Mouse (Mus musculus): Measurements from ENCODE around the gene Akr1c13. TPM values are rescaled to one million over a fixed set of nuclear protein-coding genes. Genes with fewer than 3 reads are reported as not detected.
"Not testable (repeated sequence)": the region's sequence is repeated elsewhere in the genome, so short reads cannot be mapped to it uniquely, and the experiment has no call there.

The Akr1c13 gene
- polyA plus RNA-seq, 1 experiment from 2014 or later = 121 TPM

DNA sequence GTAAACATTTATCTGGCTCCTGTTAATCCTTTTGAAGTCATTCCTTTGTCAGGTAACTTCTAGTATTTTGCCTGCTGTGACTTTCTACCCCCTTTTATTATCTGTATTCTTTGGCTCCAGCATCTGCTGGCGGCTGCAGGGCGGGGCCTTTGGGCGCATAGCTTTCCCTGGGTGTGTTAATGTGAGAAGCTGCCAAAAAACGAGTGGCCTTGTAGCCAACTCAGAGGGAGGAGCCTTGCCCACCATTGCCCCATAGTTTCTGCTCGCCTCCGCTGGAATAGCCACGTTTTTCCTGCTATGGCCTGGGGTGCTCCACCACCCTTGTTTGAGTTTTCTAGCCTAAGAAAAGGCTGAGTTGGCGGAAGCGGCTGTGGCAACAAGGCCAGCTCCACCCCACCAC lies 7.8 kb upstream of the Akr1c13 start:
- no peak for ATAC-seq (ENCODE audit: insufficient number of reproducible peaks, insufficient read depth, low FRiP score, low read depth)
- no peaks in the 10 kb centered on the region for H3K9me3 ChIP-seq (ENCODE audit: control insufficient read depth, low read depth, low read length)
- no peak overlapping the region for H3K4me3 ChIP-seq (ENCODE audit: low read depth, low read length)
- no peaks in the 10 kb centered on the region for H3K4me1 ChIP-seq (ENCODE audit: control insufficient read depth, insufficient read depth, low read length)
- H3K4me2 ChIP-seq (replicated peaks; ENCODE audit: low read depth, low read length) = no peak overlapping the region
- no peaks in the 10 kb centered on the region for H3K36me3 ChIP-seq (ENCODE audit: control insufficient read depth, insufficient read depth, low read length)
- no peak overlapping the region for H3K9ac ChIP-seq (replicated peaks; ENCODE audit: low read depth, low read length)
- H3K27me3 ChIP-seq (ENCODE audit: control insufficient read depth, insufficient read depth, low read length) = no peaks in the 10 kb centered on the region
- whole genome bisulfite sequencing = 69% methylated on average over 9 of the region's 9 CpGs
- no peak overlapping the region for H3K27ac ChIP-seq (ENCODE audit: low read length)

- not testable (repeated sequence) for H3K36me3 ChIP-seq (ENCODE audit: control insufficient read depth, insufficient read depth, low read length); ATAC-seq (ENCODE audit: insufficient number of reproducible peaks, insufficient read depth, low FRiP score, low read depth); H3K27ac ChIP-seq (ENCODE audit: low read length); H3K4me3 ChIP-seq (ENCODE audit: low read depth, low read length); H3K4me1 ChIP-seq (ENCODE audit: control insufficient read depth, insufficient read depth, low read length); H3K4me2 ChIP-seq (replicated peaks; ENCODE audit: low read depth, low read length); H3K9ac ChIP-seq (replicated peaks; ENCODE audit: low read depth, low read length); H3K9me3 ChIP-seq (ENCODE audit: control insufficient read depth, low read depth, low read length); H3K27me3 ChIP-seq (ENCODE audit: control insufficient read depth, insufficient read depth, low read length)
- WGBS = 70% methylated on average over 7 of the region's 7 CpGs
These were observed 4.1 kb upstream of the Akr1c13 start for GRCm38 (mm10) chr13:4186641-4187411.

DNA sequence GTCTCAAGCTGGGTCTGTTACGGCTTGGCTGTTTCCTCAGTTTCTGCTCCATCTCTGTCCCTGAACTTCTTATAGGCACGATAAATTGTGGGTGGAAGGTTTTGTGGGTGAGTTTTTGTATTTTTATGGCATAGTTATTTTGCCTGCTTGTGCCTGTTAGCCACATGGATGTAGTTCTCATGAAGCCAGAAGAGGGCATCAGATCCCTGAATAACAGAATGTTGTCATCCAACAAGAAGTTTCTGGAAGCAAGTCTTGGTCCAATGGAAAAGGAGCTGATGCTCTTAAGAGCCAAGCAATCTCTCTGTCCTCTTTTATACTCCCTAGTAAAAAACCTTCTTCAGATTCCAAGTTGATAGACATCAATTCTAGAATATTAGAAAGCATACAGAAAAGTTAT lies 2.8 kb upstream of the Akr1c13 start:
- Histone ChIP-seq H3K27ac (ENCODE audit: low read length) (no peak overlapping the region), H3K4me2 (replicated peaks; ENCODE audit: low read depth, low read length) (no peak overlapping the region), H3K27me3 (ENCODE audit: control insufficient read depth, insufficient read depth, low read length) (no peaks in the 10 kb centered on the region), H3K9ac (replicated peaks; ENCODE audit: low read depth, low read length) (no peak overlapping the region), H3K4me1 (ENCODE audit: control insufficient read depth, insufficient read depth, low read length) (no peaks in the 10 kb centered on the region), H3K36me3 (ENCODE audit: control insufficient read depth, insufficient read depth, low read length) (no peaks in the 10 kb centered on the region), H3K9me3 (ENCODE audit: control insufficient read depth, low read depth, low read length) (no peaks in the 10 kb centered on the region), H3K4me3 (ENCODE audit: low read depth, low read length) (no peak overlapping the region)
- no peak for ATAC-seq (ENCODE audit: insufficient number of reproducible peaks, insufficient read depth, low FRiP score, low read depth)
- WGBS = 92% methylated on average over 2 of the region's 2 CpGs

- ATAC-seq (ENCODE audit: insufficient number of reproducible peaks, insufficient read depth, low FRiP score, low read depth) = no peak
- Histone ChIP-seq H3K4me3 (ENCODE audit: low read depth, low read length) (no peak overlapping the region), H3K36me3 (ENCODE audit: control insufficient read depth, insufficient read depth, low read length) (no peaks in the 10 kb centered on the region)
These were observed 1.6 kb downstream of the Akr1c13 start for GRCm38 (mm10) chr13:4192511-4192910.

GRCm38 (mm10) chr13:4206147-4206903 lies 15.4 kb downstream of the Akr1c13 start:
- Histone ChIP-seq H3K4me2 (replicated peaks; ENCODE audit: low read depth, low read length) (no peak overlapping the region), H3K36me3 (ENCODE audit: control insufficient read depth, insufficient read depth, low read length) (no peaks in the 10 kb centered on the region), H3K9ac (replicated peaks; ENCODE audit: low read depth, low read length) (no peak overlapping the region), H3K4me1 (ENCODE audit: control insufficient read depth, insufficient read depth, low read length) (no peaks in the 10 kb centered on the region), H3K4me3 (ENCODE audit: low read depth, low read length) (no peak overlapping the region), H3K27ac (ENCODE audit: low read length) (no peak overlapping the region), H3K9me3 (ENCODE audit: control insufficient read depth, low read depth, low read length) (no peaks in the 10 kb centered on the region), H3K27me3 (ENCODE audit: control insufficient read depth, insufficient read depth, low read length) (no peaks in the 10 kb centered on the region)
- ATAC-seq (ENCODE audit: insufficient number of reproducible peaks, insufficient read depth, low FRiP score, low read depth) = no peak
- WGBS = 41% methylated on average over 1 of the region's 1 CpGs

More at GRCm38 (mm10) chr13:4192511-4192910, 1.6 kb downstream of the Akr1c13 start:
- no peak overlapping the region for H3K9ac ChIP-seq (replicated peaks; ENCODE audit: low read depth, low read length)
- H3K27me3 ChIP-seq (ENCODE audit: control insufficient read depth, insufficient read depth, low read length) = no peaks in the 10 kb centered on the region
- no peak overlapping the region for H3K4me2 ChIP-seq (replicated peaks; ENCODE audit: low read depth, low read length)
- H3K4me1 ChIP-seq (ENCODE audit: control insufficient read depth, insufficient read depth, low read length) = no peaks in the 10 kb centered on the region
- WGBS = 65% methylated on average over 3 of the region's 3 CpGs
- H3K27ac ChIP-seq (ENCODE audit: low read length) = no peak overlapping the region
- H3K9me3 ChIP-seq (ENCODE audit: control insufficient read depth, low read depth, low read length) = no peaks in the 10 kb centered on the region

- Histone ChIP-seq H3K4me2 (replicated peaks; ENCODE audit: low read depth, low read length) (no peak overlapping the region), H3K27ac (ENCODE audit: low read length) (no peak overlapping the region), H3K27me3 (ENCODE audit: control insufficient read depth, insufficient read depth, low read length) (no peaks in the 10 kb centered on the region), H3K4me1 (ENCODE audit: control insufficient read depth, insufficient read depth, low read length) (no peaks in the 10 kb centered on the region), H3K9me3 (ENCODE audit: control insufficient read depth, low read depth, low read length) (no peaks in the 10 kb centered on the region), H3K9ac (replicated peaks; ENCODE audit: low read depth, low read length) (no peak overlapping the region), H3K4me3 (ENCODE audit: low read depth, low read length) (no peak overlapping the region), H3K36me3 (ENCODE audit: control insufficient read depth, insufficient read depth, low read length) (no peaks in the 10 kb centered on the region)
- 73% methylated on average over 20 of the region's 20 CpGs for WGBS
- ATAC-seq (ENCODE audit: insufficient number of reproducible peaks, insufficient read depth, low FRiP score, low read depth) = no peak
These were observed 20.8 kb downstream of the Akr1c13 start for GRCm38 (mm10) chr13:4211560-4212299.

DNA sequence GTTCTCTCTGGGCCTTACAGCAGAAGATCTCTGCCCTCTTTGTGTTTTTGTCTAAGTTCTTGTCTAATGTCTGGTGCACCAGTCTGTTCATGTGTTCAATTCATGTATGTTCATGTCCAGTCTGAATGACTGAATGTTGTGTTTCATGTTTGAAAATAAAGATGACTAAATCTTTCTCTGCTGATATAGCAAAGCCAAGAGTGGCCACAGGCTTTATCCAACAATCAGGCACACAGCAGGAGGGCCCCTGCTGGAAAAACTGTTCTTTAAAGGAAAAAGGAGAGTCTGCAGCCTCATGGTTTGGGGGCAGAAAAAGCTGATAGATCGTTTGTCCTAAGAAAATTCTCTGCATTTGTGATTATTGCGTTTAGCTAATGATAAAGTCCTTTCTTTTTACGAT lies 21.4 kb downstream of the Akr1c13 start:
- no peak overlapping the region for H3K27ac ChIP-seq (ENCODE audit: low read length)
- H3K9me3 ChIP-seq (ENCODE audit: control insufficient read depth, low read depth, low read length) = no peaks in the 10 kb centered on the region
- WGBS = 72% methylated on average over 3 of the region's 3 CpGs
- no peak for ATAC-seq (ENCODE audit: insufficient number of reproducible peaks, insufficient read depth, low FRiP score, low read depth)
- H3K27me3 ChIP-seq (ENCODE audit: control insufficient read depth, insufficient read depth, low read length) = no peaks in the 10 kb centered on the region
- no peak overlapping the region for H3K4me3 ChIP-seq (ENCODE audit: low read depth, low read length)
- H3K4me1 ChIP-seq (ENCODE audit: control insufficient read depth, insufficient read depth, low read length) = no peaks in the 10 kb centered on the region
- H3K4me2 ChIP-seq (replicated peaks; ENCODE audit: low read depth, low read length) = no peak overlapping the region
- H3K9ac ChIP-seq (replicated peaks; ENCODE audit: low read depth, low read length) = no peak overlapping the region
- H3K36me3 ChIP-seq (ENCODE audit: control insufficient read depth, insufficient read depth, low read length) = no peaks in the 10 kb centered on the region

GRCm38 (mm10) chr13:4215496-4215895 lies 24.5 kb downstream of the Akr1c13 start:
- not testable (repeated sequence) for H3K4me1 ChIP-seq (ENCODE audit: control insufficient read depth, insufficient read depth, low read length); H3K27ac ChIP-seq (ENCODE audit: low read length)
- WGBS = 88% methylated on average over 1 of the region's 1 CpGs

More at GRCm38 (mm10) chr13:4215496-4215895, 24.5 kb downstream of the Akr1c13 start:
- H3K4me3 ChIP-seq (ENCODE audit: low read depth, low read length); H3K9me3 ChIP-seq (ENCODE audit: control insufficient read depth, low read depth, low read length); H3K4me2 ChIP-seq (replicated peaks; ENCODE audit: low read depth, low read length); ATAC-seq (ENCODE audit: insufficient number of reproducible peaks, insufficient read depth, low FRiP score, low read depth); H3K36me3 ChIP-seq (ENCODE audit: control insufficient read depth, insufficient read depth, low read length); H3K9ac ChIP-seq (replicated peaks; ENCODE audit: low read depth, low read length); H3K27me3 ChIP-seq (ENCODE audit: control insufficient read depth, insufficient read depth, low read length): not testable (repeated sequence)

Measured in stomach, embryonic 14.5 days (tissue).